Mouse (Mus musculus) induced T-regulatory cell, adult 2 months (primary cell): ENCODE measurements around the gene Nnmt.

Source experiments
- DNase-seq: peaks from one replicate; pipeline ENCODE4 v3.0.0-alpha.2; 2012; ENCODE audit warnings: low read depth

Nnmt gene

DNA sequence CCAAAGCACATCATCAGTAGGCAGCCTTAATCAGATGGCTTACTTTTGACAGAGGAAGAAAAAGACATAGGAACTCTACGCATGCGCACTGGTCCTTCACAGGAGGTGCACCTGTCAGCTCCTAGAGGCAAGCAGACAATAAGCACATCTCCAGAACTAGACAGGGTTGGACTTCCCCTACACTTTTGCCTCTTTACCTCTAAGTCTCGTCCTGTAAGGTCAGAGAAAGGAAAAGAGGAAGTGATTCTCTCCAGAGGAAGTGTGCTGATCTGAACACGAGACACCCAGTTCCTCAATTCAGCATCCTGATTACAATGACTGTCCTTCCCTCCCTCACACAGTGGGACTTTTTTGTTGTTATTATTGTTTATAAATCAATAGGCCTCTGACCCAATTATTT lies 46.3 kb downstream of the Nnmt start:
- DNase-seq = peak; percentile 70

DNA sequence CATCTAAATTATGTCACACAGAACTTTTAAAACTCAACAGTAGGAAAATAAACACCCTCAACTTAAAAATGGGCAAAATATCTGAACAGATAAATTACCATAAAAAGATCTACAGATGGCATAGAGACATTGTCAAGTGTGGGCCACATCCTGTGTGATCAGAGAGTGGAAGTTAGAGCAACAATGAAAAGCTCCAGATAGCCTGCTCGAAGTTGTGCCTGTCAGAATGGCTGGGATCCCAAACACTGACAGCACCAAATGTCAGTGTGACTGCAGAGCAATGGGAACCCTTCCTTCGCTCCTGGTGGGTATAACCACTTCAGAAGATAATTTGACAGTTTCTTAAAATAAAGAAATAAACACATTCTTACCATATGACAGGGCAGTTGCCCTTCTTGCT lies 55.9 kb downstream of the Nnmt start:
- DNase-seq = no peak

GRCm38 (mm10) chr9:48547233-48547632 lies 57.7 kb downstream of the Nnmt start:
- DNase-seq = no peak
